Mouse (Mus musculus): Measurements from ENCODE around the gene Lhfpl3.
"Not testable (repeated sequence)": the region's sequence is repeated elsewhere in the genome, so short reads cannot be mapped to it uniquely, and the experiment has no call there.

The Lhfpl3 gene

DNA sequence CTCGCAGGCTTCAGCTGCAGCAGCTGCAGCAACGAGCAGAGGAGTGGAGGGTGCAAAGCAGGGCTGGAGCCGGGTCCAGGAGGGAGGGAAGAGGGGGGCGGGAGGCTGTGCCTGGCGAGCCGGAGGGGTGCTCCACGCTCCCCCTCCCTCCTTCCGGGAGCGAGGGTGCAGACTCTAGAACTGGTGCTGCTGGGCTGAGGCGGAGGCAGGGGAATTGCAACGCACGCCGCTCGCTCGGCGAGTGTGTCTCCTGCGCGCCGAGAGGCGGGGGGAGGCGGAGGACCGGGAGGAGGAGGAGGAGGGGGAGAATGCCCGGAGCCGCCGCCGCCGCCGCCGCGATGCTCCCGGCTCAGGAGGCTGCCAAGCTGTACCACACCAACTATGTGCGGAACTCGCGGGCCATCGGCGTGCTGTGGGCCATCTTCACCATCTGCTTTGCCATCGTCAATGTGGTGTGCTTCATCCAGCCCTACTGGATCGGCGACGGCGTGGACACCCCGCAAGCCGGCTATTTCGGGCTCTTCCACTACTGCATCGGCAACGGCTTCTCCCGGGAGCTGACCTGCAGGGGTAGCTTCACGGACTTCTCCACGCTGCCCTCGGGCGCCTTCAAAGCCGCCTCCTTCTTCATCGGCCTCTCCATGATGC, at the start of gene Lhfpl3:
Gene Lhfpl3, plus strand, starts transcription at position 175 of the 648 bp plus-strand sequence.
- in situ Hi-C loops (cut with MboI, MseI): no loop called here

GRCm38 (mm10) chr5:22706271-22706670, 39.6 kb upstream of the Lhfpl3 start:
- in situ Hi-C loops (cut with MboI, MseI): not testable (repeated sequence)

- in situ Hi-C loops (cut with MboI, MseI): no loop called here
Observed at GRCm38 (mm10) chr5:22745529-22745884, 352 bp upstream of the Lhfpl3 start.

DNA sequence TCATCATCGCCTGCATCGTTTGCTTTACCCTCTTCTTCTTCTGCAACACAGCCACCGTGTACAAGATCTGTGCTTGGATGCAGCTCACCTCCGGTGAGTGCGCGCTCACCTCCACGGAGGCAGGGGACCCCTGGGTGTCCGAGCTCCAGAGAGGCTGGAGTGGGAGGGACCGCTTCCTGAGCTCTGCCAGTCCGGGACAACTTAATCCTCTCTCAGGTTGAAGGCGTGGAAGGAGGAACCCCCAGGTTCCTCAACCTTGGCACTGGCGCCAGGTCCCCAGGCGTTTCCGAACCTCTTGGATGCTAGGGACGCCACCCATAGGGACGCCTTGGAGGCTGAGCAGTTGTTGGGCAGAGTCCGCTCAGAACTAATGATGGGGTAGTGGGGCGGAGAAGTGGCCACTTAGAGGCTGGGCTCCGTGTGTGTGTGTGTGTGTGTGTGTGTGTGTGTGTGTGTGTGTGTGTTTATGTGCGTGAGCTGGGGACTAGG, 718 bp downstream of the Lhfpl3 start:
- in situ Hi-C loops (cut with MboI, MseI): no loop called here

- in situ Hi-C loops (cut with MboI, MseI): no loop called here
Observed at GRCm38 (mm10) chr5:22747305-22747704, 1.4 kb downstream of the Lhfpl3 start.

DNA sequence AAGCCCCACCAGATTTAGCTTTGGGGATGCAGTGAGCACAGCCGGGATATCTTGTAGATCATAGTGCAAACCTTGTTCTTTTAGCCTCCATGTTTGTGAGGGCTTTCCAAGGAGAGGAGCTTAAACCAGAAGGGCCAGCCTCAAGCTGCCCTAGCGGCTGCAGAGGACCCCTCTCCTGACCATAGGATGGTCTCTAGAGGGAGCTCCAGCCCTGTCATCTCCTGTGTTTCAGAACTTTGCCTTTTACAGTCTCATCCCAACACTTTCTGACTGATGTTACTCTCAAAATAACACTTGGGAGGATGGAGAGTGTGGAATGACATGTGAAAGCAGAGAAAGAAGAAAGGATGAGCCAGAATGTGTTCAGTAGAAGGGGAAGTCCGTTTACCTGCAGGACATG, 11.4 kb downstream of the Lhfpl3 start:
- in situ Hi-C loops (cut with MboI, MseI): no loop called here

- in situ Hi-C loops (cut with MboI, MseI): no loop called here
Observed at GRCm38 (mm10) chr5:22770726-22771125, 24.9 kb downstream of the Lhfpl3 start.

DNA sequence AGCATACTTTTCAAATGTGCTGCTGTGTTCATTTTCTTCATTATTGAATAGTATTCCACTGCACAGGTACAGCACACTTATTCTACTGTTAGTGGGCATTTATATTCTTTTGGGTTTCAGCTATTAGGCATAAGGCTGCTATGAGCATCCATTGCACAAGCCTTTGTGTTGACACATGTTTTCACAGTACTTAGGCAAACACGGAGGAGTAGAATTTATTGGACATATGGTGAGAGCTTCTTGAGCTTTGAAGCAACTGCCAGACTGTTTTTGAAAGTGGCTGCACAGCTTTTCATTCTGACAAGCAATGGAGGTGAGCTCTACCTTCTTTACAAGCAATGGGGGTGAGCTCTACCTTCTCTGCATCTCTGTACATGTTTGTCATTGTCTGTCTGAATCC, 49.5 kb downstream of the Lhfpl3 start:
- in situ Hi-C loops (cut with MboI, MseI): no loop called here

- in situ Hi-C loops (cut with MboI, MseI): no loop called here
Observed at GRCm38 (mm10) chr5:22813426-22813825, 67.6 kb downstream of the Lhfpl3 start.

DNA sequence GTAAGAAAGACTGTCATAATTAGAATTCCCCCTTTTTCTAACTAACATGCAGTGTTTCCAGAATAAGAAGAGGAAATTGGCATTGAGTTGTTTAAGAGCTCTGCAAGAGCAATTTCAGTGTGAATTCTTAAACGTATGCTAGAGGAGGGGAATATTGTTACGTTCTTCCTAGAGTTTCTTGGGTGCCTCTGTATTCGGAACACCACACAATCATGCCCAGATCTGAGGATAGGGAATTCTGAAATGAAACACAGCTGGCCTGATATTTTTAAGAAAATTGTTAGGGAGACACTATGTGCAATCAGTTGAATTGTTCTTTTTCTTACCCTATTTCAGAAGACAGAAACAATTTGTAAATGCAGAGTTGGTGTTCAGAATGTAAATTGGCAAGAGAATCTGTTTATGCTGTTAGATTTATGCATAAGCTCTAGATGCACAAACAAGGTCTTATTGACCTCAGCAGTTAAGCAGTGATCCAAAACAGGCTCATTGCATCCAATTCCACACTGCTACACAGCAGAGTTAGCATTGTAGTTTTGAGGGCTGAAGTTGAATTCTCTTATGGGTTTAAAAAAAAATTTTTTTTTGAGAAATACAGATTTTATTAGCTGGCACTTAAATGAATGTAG, 84.1 kb downstream of the Lhfpl3 start:
- in situ Hi-C loops (cut with MboI, MseI): no loop called here

GRCm38 (mm10) chr5:22851572-22851971, 105.7 kb downstream of the Lhfpl3 start:
- in situ Hi-C loops (cut with MboI, MseI): no loop called here

- in situ Hi-C loops (cut with MboI, MseI): no loop called here
Observed at GRCm38 (mm10) chr5:22853503-22853902, 107.6 kb downstream of the Lhfpl3 start.

DNA sequence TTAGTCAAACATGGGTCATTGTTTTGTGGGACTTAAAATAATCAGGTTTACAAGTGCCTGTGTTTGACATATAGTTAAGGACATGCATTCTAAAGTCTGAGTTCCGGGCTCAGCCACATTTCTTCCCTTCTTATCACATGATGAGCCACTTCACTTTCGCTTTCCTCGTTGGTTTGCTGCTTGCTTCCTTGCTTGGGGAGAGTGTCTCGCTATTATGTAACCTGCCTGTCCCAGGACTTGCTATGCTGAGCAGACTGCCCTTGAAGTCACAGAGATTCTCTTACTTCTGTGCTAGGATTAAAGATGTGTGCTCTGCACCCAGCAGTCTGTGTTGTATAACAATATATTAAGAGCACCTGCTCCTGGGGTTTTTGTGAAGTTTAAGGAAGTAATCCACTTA, 110.6 kb downstream of the Lhfpl3 start:
- in situ Hi-C loops (cut with MboI, MseI): no loop called here

- in situ Hi-C loops (cut with MboI, MseI): no loop called here
Observed at GRCm38 (mm10) chr5:22861399-22861798, 115.5 kb downstream of the Lhfpl3 start.

DNA sequence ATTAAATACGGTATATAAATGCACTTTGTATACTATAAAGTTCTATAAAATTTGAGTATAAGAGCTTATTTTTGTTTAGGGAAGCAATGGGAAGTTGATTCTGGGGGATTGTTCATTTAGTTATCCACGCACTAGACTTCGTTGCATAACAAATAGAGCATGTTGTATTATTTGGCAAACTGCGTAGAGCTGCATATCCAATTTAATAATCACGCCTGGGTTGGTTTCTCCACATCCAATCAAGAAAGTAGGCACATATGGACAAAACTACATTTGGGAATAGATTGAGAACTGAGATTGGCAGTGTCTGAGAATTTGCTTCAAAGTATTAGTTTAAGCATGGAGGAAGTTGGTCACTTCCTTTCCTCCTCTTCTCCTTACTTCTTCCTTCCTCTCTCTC, 123.2 kb downstream of the Lhfpl3 start:
- in situ Hi-C loops (cut with MboI, MseI): no loop called here

DNA sequence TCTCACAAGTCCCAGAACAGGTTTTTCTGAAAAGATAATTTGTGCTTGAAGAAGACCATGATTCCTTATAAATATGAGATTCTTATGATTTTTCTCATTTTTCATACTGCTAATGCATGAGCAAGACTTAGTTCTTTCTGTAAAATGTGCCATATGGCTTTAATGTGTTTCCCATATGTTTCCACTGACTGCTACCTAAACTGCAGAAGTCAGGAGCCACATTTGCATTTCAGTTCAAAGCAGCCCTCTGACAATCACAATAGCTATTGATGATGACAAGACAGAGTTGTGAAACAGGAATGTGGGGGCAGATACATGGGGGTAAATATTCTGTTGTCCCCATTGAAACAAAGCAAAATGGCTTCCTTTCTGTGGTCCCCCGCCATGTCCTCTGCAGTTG, 126.6 kb downstream of the Lhfpl3 start:
- in situ Hi-C loops (cut with MboI, MseI): no loop called here

- in situ Hi-C loops (cut with MboI, MseI): no loop called here
Observed at GRCm38 (mm10) chr5:22888345-22888744, 142.5 kb downstream of the Lhfpl3 start.

GRCm38 (mm10) chr5:22889481-22889880, 143.6 kb downstream of the Lhfpl3 start:
- in situ Hi-C loops (cut with MboI, MseI): no loop called here

- in situ Hi-C loops (cut with MboI, MseI): no loop called here
Observed at GRCm38 (mm10) chr5:22897228-22897627, 151.4 kb downstream of the Lhfpl3 start.

GRCm38 (mm10) chr5:22897656-22898289, 151.9 kb downstream of the Lhfpl3 start:
- in situ Hi-C loops (cut with MboI, MseI): no loop called here

DNA sequence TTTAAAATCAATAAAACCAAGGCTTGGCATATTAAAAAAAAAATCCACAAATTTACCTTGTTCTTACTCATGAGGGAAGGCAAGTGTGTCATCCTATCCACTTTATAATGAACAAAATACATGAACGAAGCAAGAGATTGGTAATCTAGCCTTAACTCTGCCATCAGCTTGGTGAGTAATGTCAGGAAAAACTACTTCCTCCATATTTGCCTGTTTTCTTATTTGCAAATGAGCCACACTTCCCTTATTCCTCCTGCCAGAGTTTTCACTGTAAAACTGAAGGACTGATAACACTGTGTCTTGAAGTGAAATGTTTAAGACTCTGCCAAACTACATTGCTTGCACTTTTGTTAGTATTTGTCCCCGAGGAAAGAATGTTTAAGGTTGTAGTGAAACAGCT, 152.7 kb downstream of the Lhfpl3 start:
- in situ Hi-C loops (cut with MboI, MseI): no loop called here

DNA sequence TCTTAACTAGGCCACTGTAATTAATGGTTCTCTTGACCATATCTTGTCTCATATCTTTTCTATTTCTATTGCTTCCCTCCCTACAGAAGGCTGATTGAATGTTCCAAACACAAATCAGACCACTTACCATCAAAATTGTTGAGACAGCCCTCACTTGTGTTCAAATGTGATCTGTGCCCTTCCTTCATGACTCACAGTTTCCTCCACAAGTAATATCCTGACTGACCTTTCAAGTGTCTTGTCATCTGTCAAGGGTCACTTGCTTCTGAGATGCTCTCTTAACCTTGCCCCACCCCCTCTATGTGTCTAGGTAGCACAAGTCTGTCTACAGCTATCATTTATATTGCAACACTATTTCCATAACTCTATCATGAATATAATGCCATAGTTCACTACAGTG, 154.1 kb downstream of the Lhfpl3 start:
- in situ Hi-C loops (cut with MboI, MseI): no loop called here

DNA sequence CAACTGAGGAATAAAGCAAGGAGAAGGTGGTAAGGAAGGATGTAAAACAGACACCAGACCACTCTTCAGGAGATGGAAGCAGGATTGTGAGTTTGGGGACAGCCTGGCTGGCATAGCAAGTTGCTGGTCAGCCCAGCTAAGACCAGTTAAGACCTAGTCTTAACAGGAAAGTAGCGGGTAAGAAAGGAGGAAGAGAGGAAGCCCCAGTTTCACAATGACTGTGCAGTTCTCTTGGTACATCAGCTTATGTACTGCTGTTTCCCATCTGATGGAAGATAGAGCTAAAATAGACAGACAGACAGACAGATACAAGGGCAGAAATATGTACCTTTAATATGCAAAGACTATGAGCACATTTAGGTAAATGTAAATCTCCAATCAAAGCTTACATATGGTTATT, 171.3 kb downstream of the Lhfpl3 start:
- in situ Hi-C loops (cut with MboI, MseI): no loop called here
